Comparison of ENCODE assay signal across 17 mouse cellular contexts in genomic region chr5:15020067-15020466, GRCm38 (mm10). TPM values are rescaled to one million over a fixed set of nuclear protein-coding genes. Genes with fewer than 3 reads are reported as not detected.
"Had no signal": no experiment of that assay in that cellular context is flagged by ENCODE, and none has a peak within 500 bp of the region (broad histone marks: within the 10 kb centered on the region; RNA-seq: fewer than 3 reads in every experiment).

No protein-coding gene starts in this region.

RNA-seq across cellular contexts. Expression of gene Gm17019, which starts 12.7 kb away (rescaled TPM):
- polyA plus RNA-seq: frontal cortex, adult 2 months; heart, embryonic 11.5 days; heart, embryonic 14.5 days; heart, embryonic 16.5 days; hindbrain, embryonic 10.5 days; hindbrain, embryonic 12.5 days; hindbrain, embryonic 16.5 days; inflammation-experienced regulatory T-cells, adult 6 months; intestine, embryonic 15.5 days; intestine, postnatal 0 days; kidney, embryonic 14.5 days; kidney, embryonic 16.5 days; limb, embryonic 12.5 days; limb, embryonic 14.5 days; liver, embryonic 11.5 days; liver, embryonic 13.5 days; liver, embryonic 15.5 days had no signal

RNA-seq across cellular contexts. Expression of gene Gm10354, which starts 41.3 kb away (rescaled TPM):
- polyA plus RNA-seq: frontal cortex, adult 2 months; heart, embryonic 11.5 days; heart, embryonic 14.5 days; heart, embryonic 16.5 days; hindbrain, embryonic 10.5 days; hindbrain, embryonic 12.5 days; hindbrain, embryonic 16.5 days; inflammation-experienced regulatory T-cells, adult 6 months; intestine, embryonic 15.5 days; intestine, postnatal 0 days; kidney, embryonic 14.5 days; kidney, embryonic 16.5 days; limb, embryonic 12.5 days; limb, embryonic 14.5 days; liver, embryonic 11.5 days; liver, embryonic 13.5 days; liver, embryonic 15.5 days had no signal
